Mouse (Mus musculus) left cerebral cortex, postnatal 14 days (tissue): ENCODE measurements around the gene Tesc. TPM values are rescaled to one million over a fixed set of nuclear protein-coding genes. Genes with fewer than 3 reads are reported as not detected.
A peak's percentile ranks its signal among the peaks of the same experiment; 100 is the strongest.

Experiments
- DNase-seq, 2 experiments: peaks; one replicate each; pipeline ENCODE4 v3.0.0; 2021 to 2022; ENCODE audit warnings: low spot score in 2 of 2, mixed read lengths in 1 of 2
- intact Hi-C: fragments of 180-260 bp; cut with DNase I; formaldehyde crosslinking; loops from one replicate; pipeline ENCODE4 v1.15.1; 2025
- total RNA-seq, 2 experiments: library from RNA; stranded (reverse); gene quantifications; 2 replicates each; pipeline ENCODE4 v1.2.3; 2021

Gene Tesc
- total RNA-seq, 2 experiments from 2014 or later, result 58.0 to 60.3 TPM

DNA sequence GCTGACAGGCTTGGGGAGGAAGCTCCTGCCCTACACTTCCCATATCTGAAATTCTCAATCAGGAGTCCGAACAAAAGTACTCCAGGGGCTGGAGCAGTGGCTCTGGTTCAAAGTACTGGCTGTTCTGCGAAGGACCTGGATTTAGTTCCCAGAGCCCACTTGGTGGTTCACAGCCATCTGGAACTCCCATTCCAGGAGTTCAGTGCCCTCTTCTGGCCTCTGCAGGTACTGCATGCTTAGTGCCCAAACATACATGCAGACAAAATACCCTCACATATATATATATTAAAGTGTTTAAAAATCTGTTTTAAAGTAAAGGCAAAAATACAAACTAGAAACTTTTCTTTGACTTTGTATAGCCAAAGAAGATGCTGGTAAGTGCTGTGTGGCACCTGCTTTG lies 63.3 kb downstream of the Tesc start:
- intact Hi-C loops, result no loop called here
- DNase-seq, result no peak

DNA sequence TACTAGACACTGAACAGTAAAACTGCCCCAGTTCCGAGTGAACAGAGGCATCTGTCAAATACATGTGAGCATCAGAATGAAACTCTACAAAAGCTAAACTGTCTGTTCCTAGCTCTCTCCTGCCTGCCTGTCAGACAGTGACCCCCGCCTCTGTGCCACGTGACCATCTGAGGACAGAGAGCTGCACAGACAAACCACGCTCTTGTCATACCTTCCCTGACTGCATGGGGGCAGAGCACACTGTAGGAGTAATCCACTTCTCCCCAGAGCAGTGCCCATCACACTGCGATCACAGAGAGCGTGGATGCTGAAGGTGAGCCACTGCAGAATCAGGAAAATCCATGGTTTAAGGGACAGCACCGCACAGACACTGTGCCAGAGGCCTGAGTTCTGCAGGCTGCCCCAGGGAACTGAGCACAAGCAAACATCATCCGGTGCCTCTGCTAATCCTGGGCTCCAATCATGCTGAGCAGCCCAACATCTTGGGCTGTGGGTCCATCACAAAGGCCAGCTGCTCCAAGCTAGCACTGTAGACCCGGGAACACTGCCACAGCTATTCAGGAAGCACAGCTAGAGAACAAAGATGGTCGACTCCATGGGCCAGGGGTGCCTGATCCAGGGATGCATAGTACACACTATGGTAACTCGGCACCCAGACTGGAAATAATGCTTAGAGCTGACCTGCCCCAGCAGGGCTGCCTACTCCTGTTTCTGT lies 65.9 kb downstream of the Tesc start:
- intact Hi-C loops, result no loop called here
- peak in 1 of 2 experiments; percentile 37 for DNase-seq

DNA sequence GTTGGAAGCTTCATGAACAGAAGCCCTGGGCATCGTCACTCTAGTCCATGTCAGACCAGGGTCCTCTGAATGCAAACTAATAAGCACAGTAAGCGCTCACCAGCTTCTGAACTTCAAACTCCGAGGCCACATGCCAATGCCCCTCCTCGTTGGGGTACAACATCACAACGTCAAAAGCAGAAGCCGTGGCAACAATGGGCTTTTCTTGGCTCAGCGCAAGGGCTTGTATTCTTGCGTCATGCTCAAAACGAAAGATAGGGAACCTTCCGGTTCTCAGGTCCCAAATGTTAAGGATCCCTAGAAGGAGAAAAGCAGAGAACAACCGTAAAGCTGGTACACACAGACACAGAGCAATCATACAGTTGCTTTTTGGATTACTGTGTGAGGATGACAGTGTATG lies 67.9 kb downstream of the Tesc start:
- intact Hi-C loops, result no loop called here
- DNase-seq, result no peak

DNA sequence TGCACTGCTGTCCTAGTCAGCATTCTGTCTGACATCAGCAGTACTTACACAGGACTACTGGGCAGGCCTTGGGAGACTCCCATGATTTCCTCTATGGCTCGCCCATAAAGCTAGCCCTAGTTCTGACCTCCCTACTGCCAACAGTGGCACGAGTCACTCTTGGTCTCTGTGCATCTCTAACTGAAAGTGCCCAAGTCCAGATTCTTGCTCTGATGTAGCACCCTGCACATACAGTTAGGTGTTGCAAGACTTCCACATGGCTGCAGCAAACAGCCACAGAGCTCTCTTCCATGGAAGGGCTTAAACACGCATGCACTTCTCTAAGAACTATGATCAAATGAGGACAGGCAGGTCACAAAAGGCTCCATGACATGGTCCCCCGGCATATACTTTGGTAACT lies 68.3 kb downstream of the Tesc start:
- DNase-seq, result no peak
- intact Hi-C loops, result no loop called here

DNA sequence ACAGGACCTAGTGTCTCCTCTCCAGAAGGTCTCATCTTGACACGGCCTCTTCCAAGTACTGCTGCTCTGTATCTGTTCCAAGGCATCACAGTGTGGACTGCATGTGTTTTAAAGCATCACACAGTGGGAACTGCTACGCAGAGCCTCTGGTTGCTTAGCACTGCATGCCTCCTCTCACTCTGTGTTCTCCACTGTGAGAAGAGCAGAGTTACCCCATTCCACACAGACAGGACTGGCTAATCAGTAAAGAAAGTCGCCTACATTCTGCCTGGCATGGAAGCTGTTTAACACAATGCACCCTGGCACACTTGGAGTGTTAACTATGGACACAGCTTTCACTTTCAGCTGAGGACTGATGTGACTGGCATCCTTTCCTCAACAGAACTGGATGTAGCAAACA lies 68.8 kb downstream of the Tesc start:
- intact Hi-C loops, result no loop called here
- peak in 1 of 2 experiments; percentile 61 for DNase-seq

DNA sequence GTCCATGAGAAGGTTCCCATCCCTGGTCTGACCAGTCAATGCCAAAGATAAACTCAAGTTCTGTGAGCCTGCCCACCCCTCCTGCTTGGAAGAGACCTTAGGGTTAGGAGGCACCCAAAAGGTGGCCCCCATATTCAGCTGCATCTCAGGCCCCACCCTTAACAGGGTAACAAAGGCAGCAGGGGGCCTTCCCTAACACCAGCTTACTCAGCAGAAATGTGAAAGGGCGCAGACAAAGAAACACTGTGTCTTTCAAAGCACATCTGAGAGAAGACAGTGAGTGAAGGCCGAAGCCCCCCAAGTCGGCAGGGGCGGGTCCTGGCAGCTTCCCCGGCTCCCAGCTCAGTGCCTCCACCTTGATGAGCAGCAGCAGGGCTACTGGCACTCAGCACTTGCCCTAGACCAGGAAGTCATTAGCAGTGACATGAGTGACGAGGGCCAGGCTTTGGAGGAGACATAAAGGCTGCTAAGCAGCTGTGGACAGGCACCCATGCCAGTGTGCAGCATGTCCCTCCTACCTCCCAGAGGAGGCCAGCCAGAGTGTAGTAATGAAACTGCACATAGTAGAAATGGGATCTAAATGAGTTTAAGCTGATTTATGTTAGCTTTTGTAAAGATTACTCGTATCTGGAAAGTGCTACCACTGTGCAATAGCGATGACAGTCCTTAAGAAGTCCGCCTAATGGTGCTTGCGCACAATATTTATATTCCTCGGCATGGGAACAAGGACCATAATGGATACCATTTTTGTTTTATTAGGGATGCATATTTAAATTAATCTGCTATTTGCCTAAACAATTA lies 71.7 kb downstream of the Tesc start:
- no peak for DNase-seq
- intact Hi-C loops, result no loop called here

DNA sequence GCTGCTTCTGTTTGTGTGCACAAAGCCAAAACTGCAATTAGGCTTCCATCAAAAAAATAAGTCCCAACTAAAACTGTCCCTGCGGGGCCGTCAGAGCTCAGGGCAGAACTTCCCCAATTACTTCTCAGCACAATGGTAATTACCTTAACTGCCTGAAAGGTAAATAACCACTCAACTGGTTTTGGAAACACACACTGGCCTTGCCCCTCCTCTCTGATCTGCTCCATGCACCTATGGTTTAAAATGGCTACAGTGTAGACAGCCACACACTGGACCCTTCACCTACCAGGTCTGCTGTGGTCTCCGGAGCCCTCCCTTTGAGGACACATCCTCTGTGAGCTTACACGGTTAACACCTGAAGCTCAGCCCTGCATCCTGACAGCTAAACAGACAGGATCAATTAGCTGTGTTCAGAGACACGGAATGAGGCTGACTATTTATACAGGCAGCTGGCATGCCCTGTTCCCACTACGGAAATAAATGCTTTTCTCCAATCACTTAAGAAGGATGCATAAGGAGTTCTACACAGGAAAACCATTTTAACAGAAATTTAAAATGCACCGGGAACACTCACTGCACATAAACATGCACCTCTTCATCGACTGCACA lies 72.4 kb downstream of the Tesc start:
- intact Hi-C loops, result no loop called here
- no peak for DNase-seq

DNA sequence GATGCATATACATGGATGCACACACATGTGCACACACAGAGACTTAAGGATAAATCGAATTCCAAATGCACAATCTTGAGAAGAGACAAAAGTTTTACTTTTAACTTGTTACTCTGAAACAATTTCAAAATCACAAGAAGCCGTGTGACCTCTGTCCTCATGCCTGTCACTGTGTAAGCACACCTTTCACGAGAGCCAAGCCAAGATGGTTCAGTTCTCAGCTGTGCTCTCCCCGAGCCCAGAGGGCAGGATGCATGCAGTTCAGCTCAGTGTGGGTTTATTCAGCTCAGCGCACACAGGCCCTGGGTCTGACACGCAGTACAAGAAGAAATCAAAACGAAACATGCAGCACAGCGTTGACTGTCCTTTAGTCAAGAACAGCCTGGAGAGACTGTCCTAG lies 78.0 kb downstream of the Tesc start:
- intact Hi-C loops, result no loop called here
- DNase-seq, result no peak

DNA sequence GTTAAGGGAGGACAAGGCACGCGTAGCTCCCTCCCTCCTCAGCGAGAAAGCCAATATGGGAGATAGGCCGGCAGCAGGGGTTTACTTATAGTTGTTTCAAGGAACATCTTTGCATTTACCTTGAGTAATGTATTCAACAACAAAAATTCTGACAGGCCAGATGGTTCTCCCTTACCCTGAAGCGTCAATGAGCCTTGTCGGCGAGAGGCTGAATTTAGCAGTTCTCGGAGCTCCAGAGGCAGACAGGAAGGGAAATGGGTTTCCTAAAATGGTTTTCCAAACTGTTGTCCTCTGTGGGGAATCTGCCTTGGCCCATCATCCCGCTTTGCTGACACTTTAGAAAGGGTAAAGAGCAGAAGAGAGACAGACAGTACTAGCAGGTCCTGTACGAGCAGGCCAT lies 79.1 kb downstream of the Tesc start:
- DNase-seq, result peak in 1 of 2 experiments; percentile 40
- intact Hi-C loops, result no loop called here

DNA sequence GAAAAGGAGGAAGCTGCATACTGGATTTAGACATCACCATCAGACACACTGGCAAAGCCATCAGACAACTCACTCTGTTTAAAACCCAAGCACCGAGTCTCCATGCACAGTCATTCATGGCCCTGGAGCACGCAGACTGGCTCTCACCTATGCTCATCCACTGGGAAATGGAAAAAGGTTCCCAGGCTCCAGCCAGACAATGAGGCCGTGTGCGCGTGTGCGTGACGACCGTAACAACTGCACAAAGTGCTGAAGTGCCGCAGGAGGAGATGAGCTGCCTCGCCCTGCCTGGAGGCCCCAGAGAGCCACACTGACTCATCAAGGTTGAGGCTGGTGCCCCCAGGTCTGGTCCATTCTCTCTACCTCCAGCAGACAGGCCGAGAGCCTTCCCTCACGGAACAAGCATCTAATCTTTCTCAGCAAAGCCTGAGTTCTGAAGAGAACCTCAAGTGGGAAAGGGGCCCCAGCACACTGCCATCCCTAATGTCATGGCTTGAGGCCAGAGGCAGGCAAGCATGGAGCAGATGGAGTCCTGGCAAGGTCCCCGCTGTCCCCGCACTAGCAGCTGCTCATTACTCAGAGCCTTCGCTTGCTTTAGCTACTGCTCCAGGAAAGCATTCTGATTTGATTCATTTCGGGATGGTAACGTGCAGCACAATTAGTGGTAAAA lies 80.7 kb downstream of the Tesc start:
- peak; percentile 54 to 70 for DNase-seq
- intact Hi-C loops, result no loop called here

DNA sequence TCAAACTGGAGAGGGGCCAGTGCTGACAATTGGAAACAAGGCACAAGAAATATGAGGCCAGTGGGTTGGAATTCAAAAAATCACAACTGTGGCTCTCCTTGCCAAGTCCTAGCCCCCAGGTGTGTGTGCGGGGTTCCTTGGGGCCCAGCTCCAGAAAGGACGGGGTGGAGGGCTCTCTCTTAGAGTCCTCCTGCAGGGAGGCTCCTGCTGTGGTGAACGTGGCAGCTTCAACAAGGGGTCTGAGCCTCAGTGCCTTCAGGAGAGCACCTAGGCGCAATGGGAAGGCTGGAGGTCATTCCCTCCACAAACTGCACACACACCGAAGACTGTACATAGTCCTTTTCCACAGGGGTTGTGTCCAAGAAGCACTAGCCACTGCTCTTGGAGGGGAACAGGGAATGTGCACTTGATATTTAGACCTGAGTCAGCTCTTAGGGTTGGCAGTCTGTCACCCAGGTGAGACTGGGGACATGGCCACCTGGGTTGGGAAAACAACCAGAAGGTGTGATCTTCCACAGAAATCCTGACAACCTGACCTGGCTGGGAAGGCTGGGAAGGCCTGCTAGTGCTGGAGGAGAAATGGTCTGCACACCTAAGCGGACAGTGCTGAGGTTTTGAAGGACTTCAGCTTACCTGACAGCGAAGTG lies 81.4 kb downstream of the Tesc start:
- no peak for DNase-seq

More for the DNA sequence above, 81.4 kb downstream of the Tesc start:
- intact Hi-C loops, result no loop called here

Other genes starting within 250 kb of the Tesc start
- 10 to 100 TPM; 19.9 to 27.6 TPM for gene Nos1, start 246.7 kb upstream of the Tesc start, total RNA-seq
- 100 to 1,000 TPM; 113 to 118 TPM for gene Fbxo21, start 51.0 kb upstream of the Tesc start, total RNA-seq
- 10 to 100 TPM; 34.7 to 36.6 TPM for gene Fbxw8, start 127.7 kb downstream of the Tesc start, total RNA-seq
- gene Hrk, start 136.9 kb downstream of the Tesc start, total RNA-seq, result 10 to 100 TPM; 30.4 to 37.8 TPM
- 100 to 1,000 TPM; 105 to 109 TPM for gene Rnft2, start 217.4 kb downstream of the Tesc start, total RNA-seq
- gene 2410131K14Rik, start 217.5 kb downstream of the Tesc start, total RNA-seq, result 10 to 100 TPM; 15.0 to 15.6 TPM